Mouse (Mus musculus) liver, adult 2 months (tissue): ENCODE measurements around the gene Klhdc3.

ENCODE experiments used
- CTCF ChIP-seq: fragments of 200-500 bp; IDR thresholded peaks from 2 replicates; pipeline ENCODE4 v1.5.1; 2011; ENCODE audit warnings: low read depth, low read length, control low read depth
- POLR2A ChIP-seq: fragments of 200-500 bp; IDR thresholded peaks from 2 replicates; pipeline ENCODE4 v1.6.1; 2011; ENCODE audit warnings: low read length, control low read depth; ENCODE audit not compliant: insufficient read depth; ENCODE audit errors: extremely low read depth

- TF ChIP-seq POLR2A, result no peak
- no peak for TF ChIP-seq CTCF
These were observed 36.4 kb downstream of the Klhdc3 start for GRCm38 (mm10) chr17:46644152-46644805.
